Mouse (Mus musculus): ENCODE measurements around the gene Nkx2-3.

DNA sequence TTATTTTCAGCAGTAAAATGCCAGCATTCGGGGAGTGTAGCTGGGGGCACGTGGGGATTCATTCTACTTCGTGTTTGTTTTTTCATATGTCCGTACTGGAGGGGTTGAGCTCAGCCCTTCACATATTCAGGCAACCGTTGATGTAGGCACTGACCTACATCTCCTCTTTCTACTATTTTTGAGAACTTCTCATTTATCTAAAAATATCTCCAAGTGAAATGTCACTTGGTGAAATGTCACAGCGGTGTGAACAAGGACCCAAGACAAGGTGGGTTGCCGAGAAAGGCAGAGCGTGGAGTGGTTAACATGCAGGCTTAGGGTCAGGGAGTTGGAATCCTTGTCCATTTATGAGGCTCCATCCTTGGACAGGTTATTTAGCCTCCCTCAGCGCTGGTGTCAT, 35.1 kb downstream of the Nkx2-3 start:
- TF ChIP-seq TAL1 (IDR thresholded peaks at IDR 0.05; ENCODE audit: low read length) (no peak), GATA1 (IDR thresholded peaks at IDR 0.05; ENCODE audit: low read length) (no peak)

Data from erythroblast, embryonic 14.5 days (primary cell).